Mouse (Mus musculus): ENCODE results near the gene Rerg. TPM values are rescaled to one million over a fixed set of nuclear protein-coding genes. Genes with fewer than 3 reads are reported as not detected.

Gene Rerg
- polyA plus RNA-seq, 1 experiment = not detected

- Histone ChIP-seq H3K4me1 (no peaks in the 10 kb centered on the region), H3K36me3 (replicated peaks; ENCODE audit: low read length) (no peaks in the 10 kb centered on the region), H3K9me3 (peaks cover 2% of the 10 kb centered on the region; the same call in 1 of the 2 replicates), H3K27me3 (replicated peaks) (no peaks in the 10 kb centered on the region), H3K4me3 (replicated peaks) (no peak overlapping the region)
- TF ChIP-seq FLI1 (IDR thresholded peaks at IDR 0.05; ENCODE audit: low read length) (no peak), GATA1 (IDR thresholded peaks at IDR 0.05; ENCODE audit: borderline replicate concordance, low read length) (no peak)
These were observed 104.8 kb downstream of the Rerg start for GRCm38 (mm10) chr6:137065506-137065905.

- H3K4me1 ChIP-seq = no peaks in the 10 kb centered on the region
- peaks cover 4% of the 10 kb centered on the region; the same call in 1 of the 2 replicates for H3K9me3 ChIP-seq
- H3K27me3 ChIP-seq (replicated peaks) = no peaks in the 10 kb centered on the region
- peak overlapping the region; percentile 3 for H3K4me3 ChIP-seq (replicated peaks)
- H3K36me3 ChIP-seq (replicated peaks; ENCODE audit: low read length) = no peaks in the 10 kb centered on the region
- no peak for TF ChIP-seq GATA1 (IDR thresholded peaks at IDR 0.05; ENCODE audit: borderline replicate concordance, low read length)
- TF ChIP-seq FLI1 (IDR thresholded peaks at IDR 0.05; ENCODE audit: low read length) = no peak
These were observed 105.5 kb downstream of the Rerg start for GRCm38 (mm10) chr6:137064786-137065185.

DNA sequence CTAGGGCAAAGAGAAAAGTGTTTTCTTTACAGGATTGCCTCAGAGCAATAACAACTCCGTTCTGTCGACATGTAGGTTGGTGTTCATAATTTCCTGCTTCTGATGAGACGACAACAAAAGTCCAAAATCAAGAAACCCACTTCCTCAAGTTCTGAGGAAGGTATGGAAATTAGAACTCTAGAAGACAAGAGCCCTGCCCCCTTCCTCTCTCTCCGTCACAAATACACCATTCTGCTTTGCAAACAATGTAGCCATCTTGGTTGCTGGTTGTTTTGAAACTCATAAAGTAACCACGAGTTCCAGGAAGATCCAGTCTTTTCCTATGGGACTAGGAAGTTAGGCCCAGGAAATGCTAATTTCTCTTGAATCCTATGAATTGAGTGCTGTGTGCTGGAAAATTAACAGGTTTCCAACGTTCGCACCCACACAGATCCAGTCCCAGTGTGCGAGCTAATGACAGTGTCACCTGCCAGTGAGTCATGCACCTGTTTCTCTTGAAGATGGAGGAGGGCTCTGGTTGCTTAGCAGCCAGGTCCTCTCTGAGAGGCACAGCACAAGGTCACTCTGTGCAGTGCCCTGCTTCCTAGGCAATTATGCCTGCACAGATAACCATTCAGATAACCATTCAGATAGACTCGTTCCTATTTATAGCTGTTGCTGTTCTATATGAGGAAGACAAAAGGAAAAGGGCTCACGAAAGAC is 106.9 kb downstream of the Rerg start:
- H3K36me3 ChIP-seq (replicated peaks; ENCODE audit: low read length) = no peaks in the 10 kb centered on the region
- TF ChIP-seq FLI1 (IDR thresholded peaks at IDR 0.05; ENCODE audit: low read length) (no peak), GATA1 (IDR thresholded peaks at IDR 0.05; ENCODE audit: borderline replicate concordance, low read length) (no peak)
- peaks cover 4% of the 10 kb centered on the region; the same call in 1 of the 2 replicates for H3K9me3 ChIP-seq
- no peak overlapping the region for H3K4me3 ChIP-seq (replicated peaks)
- no peaks in the 10 kb centered on the region for H3K27me3 ChIP-seq (replicated peaks)
- no peaks in the 10 kb centered on the region for H3K4me1 ChIP-seq

DNA sequence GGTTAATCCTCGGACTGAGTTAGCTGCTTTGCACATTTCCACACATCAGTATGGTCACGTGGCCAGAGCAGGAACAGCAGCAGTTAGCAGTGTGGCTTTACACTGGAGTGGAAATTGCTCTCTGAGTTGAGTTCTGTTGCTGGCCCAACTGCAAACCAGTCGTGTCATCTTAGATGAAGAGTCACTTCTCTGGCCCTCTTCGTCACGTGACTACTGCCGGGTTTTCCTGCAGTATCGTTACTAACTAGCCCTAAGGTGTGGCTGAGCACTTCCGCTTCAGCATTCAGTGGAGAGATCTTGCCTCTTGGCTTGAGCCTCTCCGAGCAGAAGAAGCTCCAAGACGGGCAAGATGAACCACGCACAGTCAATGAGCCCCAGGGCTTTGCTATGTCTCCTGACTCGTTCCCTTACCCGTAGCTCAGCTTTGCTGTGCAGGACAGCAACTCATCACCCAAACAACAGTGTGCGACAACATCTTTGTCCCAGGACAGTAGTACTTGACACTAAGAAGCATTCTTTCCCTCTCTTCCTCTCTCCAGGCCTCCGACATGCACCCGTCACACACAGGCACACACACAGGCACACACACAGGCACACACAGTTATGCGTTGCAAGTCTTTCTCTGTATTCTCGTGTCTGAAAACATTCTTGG is 108.3 kb downstream of the Rerg start:
- TF ChIP-seq GATA1 (IDR thresholded peaks at IDR 0.05; ENCODE audit: borderline replicate concordance, low read length) (no peak), FLI1 (IDR thresholded peaks at IDR 0.05; ENCODE audit: low read length) (no peak)
- Histone ChIP-seq H3K4me1 (no peaks in the 10 kb centered on the region), H3K4me3 (replicated peaks) (no peak overlapping the region)

DNA sequence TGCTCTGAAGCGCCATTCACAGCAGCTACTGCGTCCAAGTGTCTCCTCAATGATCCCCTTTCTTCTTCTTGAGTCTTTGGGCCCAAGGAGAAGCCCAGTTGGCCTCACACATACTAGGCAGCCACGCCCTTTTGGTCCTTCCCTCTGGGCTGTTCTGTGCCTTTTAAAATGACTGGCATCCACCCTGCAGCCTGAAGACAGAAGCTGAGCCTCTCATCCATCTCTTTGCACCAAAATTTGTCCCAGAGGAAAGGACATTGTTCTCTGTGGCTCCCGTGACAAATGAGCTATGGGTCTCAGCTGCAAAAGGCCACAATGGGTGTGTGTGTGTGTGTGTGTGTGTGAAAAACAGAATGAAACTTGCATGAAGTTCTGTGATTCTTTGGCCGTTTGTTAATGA is 109.7 kb downstream of the Rerg start:
- H3K27me3 ChIP-seq (replicated peaks) = no peaks in the 10 kb centered on the region
- TF ChIP-seq FLI1 (IDR thresholded peaks at IDR 0.05; ENCODE audit: low read length) (no peak), GATA1 (IDR thresholded peaks at IDR 0.05; ENCODE audit: borderline replicate concordance, low read length) (no peak)
- no peak overlapping the region for H3K4me3 ChIP-seq (replicated peaks)

More for the DNA sequence above, 108.3 kb downstream of the Rerg start:
- H3K9me3 ChIP-seq = peaks cover 4% of the 10 kb centered on the region; the same call in 1 of the 2 replicates
- no peaks in the 10 kb centered on the region for H3K27me3 ChIP-seq (replicated peaks)
- no peaks in the 10 kb centered on the region for H3K36me3 ChIP-seq (replicated peaks; ENCODE audit: low read length)

GRCm38 (mm10) chr6:137058257-137058656 is 112.0 kb downstream of the Rerg start:
- Histone ChIP-seq H3K9me3 (peaks cover 4% of the 10 kb centered on the region; the same call in 1 of the 2 replicates), H3K4me3 (replicated peaks) (no peak overlapping the region), H3K4me1 (no peaks in the 10 kb centered on the region), H3K27me3 (replicated peaks) (no peaks in the 10 kb centered on the region), H3K36me3 (replicated peaks; ENCODE audit: low read length) (no peaks in the 10 kb centered on the region)
- TF ChIP-seq FLI1 (IDR thresholded peaks at IDR 0.05; ENCODE audit: low read length) (no peak), GATA1 (IDR thresholded peaks at IDR 0.05; ENCODE audit: borderline replicate concordance, low read length) (no peak)

More for the DNA sequence above, 109.7 kb downstream of the Rerg start:
- no peaks in the 10 kb centered on the region for H3K4me1 ChIP-seq
- H3K9me3 ChIP-seq = peaks cover 4% of the 10 kb centered on the region; the same call in 1 of the 2 replicates
- no peaks in the 10 kb centered on the region for H3K36me3 ChIP-seq (replicated peaks; ENCODE audit: low read length)

GRCm38 (mm10) chr6:137054073-137054472 is 116.2 kb downstream of the Rerg start:
- no peak for TF ChIP-seq FLI1 (IDR thresholded peaks at IDR 0.05; ENCODE audit: low read length)
- TF ChIP-seq GATA1 (IDR thresholded peaks at IDR 0.05; ENCODE audit: borderline replicate concordance, low read length) = no peak
- Histone ChIP-seq H3K4me1 (no peaks in the 10 kb centered on the region), H3K9me3 (peaks cover 9% of the 10 kb centered on the region), H3K4me3 (replicated peaks) (no peak overlapping the region), H3K27me3 (replicated peaks) (no peaks in the 10 kb centered on the region), H3K36me3 (replicated peaks; ENCODE audit: low read length) (no peaks in the 10 kb centered on the region)

DNA sequence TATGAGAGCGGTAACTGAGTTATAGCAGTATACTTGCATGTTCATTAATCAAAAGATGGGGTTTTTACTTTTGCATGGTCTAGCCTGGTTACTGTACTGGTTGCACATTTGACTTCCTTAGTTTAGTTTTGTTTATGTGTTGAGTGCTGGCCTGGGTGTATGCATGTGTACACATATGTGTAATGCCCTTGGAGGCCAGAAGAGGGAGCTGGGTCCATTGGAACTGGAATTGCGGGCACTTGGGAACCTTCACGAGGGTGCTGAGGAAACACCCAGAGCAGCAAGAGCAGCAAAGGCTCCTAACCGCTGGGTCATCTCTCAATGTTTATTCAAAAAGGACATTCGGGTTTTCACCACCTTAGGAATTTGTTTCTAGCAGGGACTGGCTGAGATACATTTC is 116.8 kb downstream of the Rerg start:
- Histone ChIP-seq H3K27me3 (replicated peaks) (no peaks in the 10 kb centered on the region), H3K4me1 (no peaks in the 10 kb centered on the region), H3K4me3 (replicated peaks) (no peak overlapping the region), H3K36me3 (replicated peaks; ENCODE audit: low read length) (no peaks in the 10 kb centered on the region), H3K9me3 (peaks cover 11% of the 10 kb centered on the region)
- TF ChIP-seq GATA1 (IDR thresholded peaks at IDR 0.05; ENCODE audit: borderline replicate concordance, low read length) (no peak), FLI1 (IDR thresholded peaks at IDR 0.05; ENCODE audit: low read length) (no peak)

GRCm38 (mm10) chr6:137053006-137053405 is 117.3 kb downstream of the Rerg start:
- H3K9me3 ChIP-seq = peaks cover 11% of the 10 kb centered on the region
- TF ChIP-seq GATA1 (IDR thresholded peaks at IDR 0.05; ENCODE audit: borderline replicate concordance, low read length) = no peak
- TF ChIP-seq FLI1 (IDR thresholded peaks at IDR 0.05; ENCODE audit: low read length) = no peak
- H3K27me3 ChIP-seq (replicated peaks) = no peaks in the 10 kb centered on the region
- no peaks in the 10 kb centered on the region for H3K4me1 ChIP-seq
- H3K4me3 ChIP-seq (replicated peaks) = no peak overlapping the region
- H3K36me3 ChIP-seq (replicated peaks; ENCODE audit: low read length) = no peaks in the 10 kb centered on the region

- Histone ChIP-seq H3K4me1 (no peaks in the 10 kb centered on the region), H3K9me3 (peaks cover 20% of the 10 kb centered on the region), H3K4me3 (replicated peaks) (no peak overlapping the region), H3K27me3 (replicated peaks) (no peaks in the 10 kb centered on the region), H3K36me3 (replicated peaks; ENCODE audit: low read length) (no peaks in the 10 kb centered on the region)
- TF ChIP-seq GATA1 (IDR thresholded peaks at IDR 0.05; ENCODE audit: borderline replicate concordance, low read length) (no peak), FLI1 (IDR thresholded peaks at IDR 0.05; ENCODE audit: low read length) (no peak)
These were observed 123.3 kb downstream of the Rerg start for GRCm38 (mm10) chr6:137047036-137047435.

Data from megakaryocyte, embryonic 14.5 days (primary cell).